Mouse (Mus musculus): ENCODE results near the gene Stox2. TPM values are rescaled to one million over a fixed set of nuclear protein-coding genes. Genes with fewer than 3 reads are reported as not detected.

The Stox2 gene
- polyA plus RNA-seq (2015; fragmentation: Nextera tagmentation; extraction: Ambion mirVana): 7.3 and 8.0 TPM in 2 replicates

DNA sequence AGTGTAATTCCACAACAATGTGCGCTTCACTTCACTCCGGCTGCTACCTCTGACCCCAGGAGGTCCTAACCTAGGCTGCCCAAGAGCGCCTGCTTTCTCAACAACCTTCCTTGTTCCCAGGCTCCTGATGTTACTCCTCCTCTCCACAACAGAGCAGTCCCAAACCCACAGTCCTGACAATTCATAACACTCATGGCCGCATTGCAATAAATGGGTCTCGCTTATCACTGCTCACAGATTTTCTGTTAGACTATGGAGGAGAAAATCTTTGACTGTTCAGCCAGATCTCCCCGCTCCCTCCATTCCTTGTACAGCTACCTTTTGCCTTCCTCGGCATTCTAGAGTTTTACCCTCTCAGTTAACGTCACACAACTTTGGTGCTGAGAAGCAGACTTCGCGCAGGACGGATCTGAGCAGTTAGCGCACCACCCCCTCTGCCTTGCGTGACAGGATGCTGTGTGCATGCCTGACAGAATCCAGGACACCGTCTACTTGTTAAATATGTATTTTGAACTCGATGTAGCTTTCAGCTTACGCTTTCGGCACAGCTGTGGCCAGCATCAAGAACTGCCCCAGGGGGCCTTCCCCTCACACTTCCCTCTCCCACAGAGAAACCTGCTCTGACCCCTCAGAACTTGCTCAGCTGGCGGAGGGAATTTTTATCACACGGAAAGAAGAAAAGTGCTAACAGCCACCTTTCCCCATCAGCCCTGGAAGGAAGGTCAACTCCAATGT lies at the start of gene Stox2:
Stox2 (minus strand) TSS at position 51 of the 735 bp plus-strand sequence.
- no peak within 1 kb of the TSS for H3K27ac ChIP-seq (ENCODE audit: low read length)
- no peak within 1 kb of the TSS for H3K4me2 ChIP-seq (ENCODE audit: low read depth, low read length)
- ATAC-seq (replicated peaks; ENCODE audit: extremely low read depth, insufficient read depth, low FRiP score): no peak
- H3K4me3 ChIP-seq (ENCODE audit: low read length): no peak within 1 kb of the TSS
- H3K9ac ChIP-seq (ENCODE audit: low read length): no peak within 1 kb of the TSS
- 74% methylated on average over 19 of the region's 19 CpGs for WGBS
- H3K9me3 ChIP-seq (replicated peaks; ENCODE audit: control insufficient read depth, low read length): peaks cover under 1% of the 10 kb centered on the region; the same call in 1 of the 2 replicates
- H3K36me3 ChIP-seq (ENCODE audit: control insufficient read depth, insufficient read depth): no peaks in the 10 kb centered on the region
- H3K27me3 ChIP-seq (ENCODE audit: control insufficient read depth, insufficient read depth, low read length): no peaks in the 10 kb centered on the region
- H3K4me1 ChIP-seq (ENCODE audit: control insufficient read depth, insufficient read depth, low read length): no peaks in the 10 kb centered on the region

DNA sequence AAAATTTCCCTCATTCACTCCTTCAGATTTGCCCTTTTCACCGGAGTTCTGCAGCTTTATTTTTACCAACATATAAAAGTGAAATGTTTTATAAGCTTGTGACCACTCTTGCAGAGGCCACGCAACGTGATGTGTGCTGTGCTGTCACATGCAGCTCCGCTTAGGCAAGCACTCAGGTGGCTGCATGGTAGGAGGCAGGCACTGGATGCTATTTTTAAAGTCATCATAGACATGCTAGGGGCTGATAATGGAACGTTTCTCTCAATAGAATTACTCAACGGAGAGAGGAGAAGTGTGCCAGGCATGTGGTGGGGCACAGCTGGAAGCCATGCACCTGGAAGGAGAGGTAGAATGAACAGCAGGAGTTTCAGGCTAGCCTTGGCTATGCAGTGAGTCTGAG lies 49.3 kb upstream of the Stox2 start:
- Histone ChIP-seq H3K36me3 (ENCODE audit: control insufficient read depth, insufficient read depth) (peaks cover 57% of the 10 kb centered on the region), H3K4me3 (ENCODE audit: low read length) (no peak overlapping the region), H3K9me3 (replicated peaks; ENCODE audit: control insufficient read depth, low read length) (no peaks in the 10 kb centered on the region), H3K27ac (ENCODE audit: low read length) (no peak overlapping the region), H3K4me1 (ENCODE audit: control insufficient read depth, insufficient read depth, low read length) (peaks cover 4% of the 10 kb centered on the region), H3K4me2 (ENCODE audit: low read depth, low read length) (no peak overlapping the region), H3K27me3 (ENCODE audit: control insufficient read depth, insufficient read depth, low read length) (no peaks in the 10 kb centered on the region), H3K9ac (ENCODE audit: low read length) (no peak overlapping the region)
- ATAC-seq (replicated peaks; ENCODE audit: extremely low read depth, insufficient read depth, low FRiP score): peak; percentile 73
- 58% methylated on average over 6 of the region's 6 CpGs for WGBS

DNA sequence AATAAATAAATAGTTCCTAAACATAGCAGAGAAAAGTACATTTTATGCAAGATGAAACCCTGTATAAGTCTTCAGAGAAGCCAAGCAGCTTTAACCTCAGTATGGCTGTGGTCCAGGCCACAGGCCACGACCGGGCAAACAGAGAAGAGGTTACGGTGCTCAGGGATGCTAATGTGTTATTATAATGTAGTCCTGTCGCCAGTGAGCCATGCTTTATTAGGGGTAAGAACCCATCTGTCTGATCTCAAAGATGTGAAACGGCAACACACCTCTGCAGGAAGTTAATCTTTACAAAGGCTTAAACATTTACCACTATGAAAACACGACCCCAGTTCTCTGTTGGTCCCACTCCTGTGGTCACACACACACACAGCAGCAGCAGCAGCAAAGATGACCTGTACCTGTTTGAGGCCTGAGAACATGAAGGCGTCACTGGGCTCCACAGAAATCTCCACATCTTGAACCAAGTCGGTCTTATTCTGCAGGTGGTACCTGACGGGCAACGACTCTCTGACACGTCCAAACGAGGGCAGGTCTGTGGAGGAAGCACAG lies 48.5 kb upstream of the Stox2 start:
- H3K9me3 ChIP-seq (replicated peaks; ENCODE audit: control insufficient read depth, low read length): no peaks in the 10 kb centered on the region
- H3K27ac ChIP-seq (ENCODE audit: low read length): no peak overlapping the region
- H3K4me3 ChIP-seq (ENCODE audit: low read length): no peak overlapping the region
- peaks cover 4% of the 10 kb centered on the region for H3K4me1 ChIP-seq (ENCODE audit: control insufficient read depth, insufficient read depth, low read length)
- H3K4me2 ChIP-seq (ENCODE audit: low read depth, low read length): no peak overlapping the region
- H3K9ac ChIP-seq (ENCODE audit: low read length): no peak overlapping the region
- 81% methylated on average over 12 of the region's 12 CpGs for WGBS
- no peaks in the 10 kb centered on the region for H3K27me3 ChIP-seq (ENCODE audit: control insufficient read depth, insufficient read depth, low read length)
- H3K36me3 ChIP-seq (ENCODE audit: control insufficient read depth, insufficient read depth): peaks cover 54% of the 10 kb centered on the region
- ATAC-seq (replicated peaks; ENCODE audit: extremely low read depth, insufficient read depth, low FRiP score): no peak

DNA sequence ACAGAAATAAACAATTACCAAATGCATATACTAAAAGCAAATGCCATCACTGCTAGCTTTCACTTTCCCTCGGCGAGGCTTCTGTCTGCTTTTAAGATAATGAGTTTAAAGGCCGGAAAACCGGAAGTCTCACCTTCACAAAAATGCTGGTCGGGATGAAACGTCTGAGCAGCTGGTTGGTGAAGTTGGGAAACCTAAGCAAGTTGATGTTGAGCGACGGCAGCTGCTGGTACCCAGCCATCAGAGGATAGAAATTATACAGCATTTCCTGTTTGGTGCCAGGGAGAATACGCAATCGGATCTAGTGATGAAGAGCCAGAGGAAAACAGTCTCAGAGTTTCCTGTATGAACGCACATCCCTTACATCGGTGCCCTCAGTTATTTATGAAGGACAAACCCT lies 46.9 kb upstream of the Stox2 start:
- Histone ChIP-seq H3K27me3 (ENCODE audit: control insufficient read depth, insufficient read depth, low read length) (no peaks in the 10 kb centered on the region), H3K4me3 (ENCODE audit: low read length) (no peak overlapping the region), H3K9me3 (replicated peaks; ENCODE audit: control insufficient read depth, low read length) (no peaks in the 10 kb centered on the region), H3K27ac (ENCODE audit: low read length) (no peak overlapping the region), H3K4me1 (ENCODE audit: control insufficient read depth, insufficient read depth, low read length) (peaks cover 4% of the 10 kb centered on the region), H3K4me2 (ENCODE audit: low read depth, low read length) (no peak overlapping the region), H3K9ac (ENCODE audit: low read length) (no peak overlapping the region), H3K36me3 (ENCODE audit: control insufficient read depth, insufficient read depth) (peaks cover 46% of the 10 kb centered on the region)
- no peak for ATAC-seq (replicated peaks; ENCODE audit: extremely low read depth, insufficient read depth, low FRiP score)
- 87% methylated on average over 12 of the region's 12 CpGs for WGBS

DNA sequence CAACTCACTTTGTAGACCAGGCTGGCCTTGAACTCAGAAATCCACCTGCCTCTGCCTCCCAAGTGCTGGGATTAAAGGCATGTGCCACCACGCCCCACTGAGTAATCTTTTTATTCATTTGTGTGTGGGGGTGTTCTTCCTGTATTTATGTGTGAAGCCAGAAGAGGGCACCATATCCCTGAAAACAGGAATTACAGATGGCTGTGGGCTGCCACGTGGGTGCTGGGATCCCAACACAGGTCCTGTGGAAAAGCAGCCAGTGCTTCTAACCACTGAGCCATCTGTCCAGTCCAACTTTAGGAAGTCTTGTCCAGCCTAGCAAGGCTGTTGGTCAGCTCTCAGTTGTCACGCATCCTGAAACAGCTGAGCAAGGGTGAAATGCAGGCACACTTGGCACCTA lies 41.1 kb upstream of the Stox2 start:
- Histone ChIP-seq H3K36me3 (ENCODE audit: control insufficient read depth, insufficient read depth) (peaks cover 21% of the 10 kb centered on the region), H3K4me1 (ENCODE audit: control insufficient read depth, insufficient read depth, low read length) (no peaks in the 10 kb centered on the region), H3K27ac (ENCODE audit: low read length) (no peak overlapping the region), H3K4me3 (ENCODE audit: low read length) (no peak overlapping the region), H3K9me3 (replicated peaks; ENCODE audit: control insufficient read depth, low read length) (peaks cover 7% of the 10 kb centered on the region; the same call in 1 of the 2 replicates), H3K4me2 (ENCODE audit: low read depth, low read length) (no peak overlapping the region), H3K9ac (ENCODE audit: low read length) (no peak overlapping the region), H3K27me3 (ENCODE audit: control insufficient read depth, insufficient read depth, low read length) (no peaks in the 10 kb centered on the region)
- no peak for ATAC-seq (replicated peaks; ENCODE audit: extremely low read depth, insufficient read depth, low FRiP score)
- WGBS: 88% methylated on average over 3 of the region's 3 CpGs

DNA sequence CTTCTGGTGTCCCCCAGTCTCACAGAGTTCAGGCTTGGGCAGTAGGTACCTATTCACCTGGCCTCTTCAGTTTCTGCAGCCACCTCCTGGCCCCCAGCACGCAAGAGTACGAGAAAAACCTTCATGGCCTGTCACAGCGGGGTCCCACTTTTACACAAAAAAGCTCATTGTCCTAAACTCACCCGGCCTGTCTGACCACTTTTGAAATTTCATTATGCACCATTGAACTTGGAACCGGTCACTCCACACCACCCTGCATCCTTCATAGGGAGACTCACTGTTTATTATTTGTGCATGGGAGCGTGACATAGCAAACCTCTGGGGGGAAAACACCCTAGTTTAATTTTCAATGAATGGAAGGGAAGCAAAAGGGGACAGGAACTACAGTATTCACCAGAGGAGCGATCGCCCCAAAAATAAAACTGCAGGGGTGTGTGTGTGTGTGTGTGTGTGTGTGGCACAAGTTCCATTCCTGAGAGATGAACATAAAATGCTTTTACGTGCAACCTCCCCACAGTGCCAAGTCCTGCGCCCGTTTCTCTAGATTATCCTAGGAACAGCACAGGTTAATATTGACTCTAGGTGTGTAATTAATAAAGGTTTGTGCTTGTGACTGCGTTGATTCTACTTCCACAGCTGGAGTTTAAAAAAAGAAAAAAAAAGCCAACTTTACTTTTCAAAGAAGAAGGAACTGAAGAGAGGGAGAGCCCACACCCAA lies 36.4 kb upstream of the Stox2 start:
- Histone ChIP-seq H3K9me3 (replicated peaks; ENCODE audit: control insufficient read depth, low read length) (peaks cover 6% of the 10 kb centered on the region; the same call in 1 of the 2 replicates), H3K27me3 (ENCODE audit: control insufficient read depth, insufficient read depth, low read length) (no peaks in the 10 kb centered on the region), H3K36me3 (ENCODE audit: control insufficient read depth, insufficient read depth) (peaks cover 4% of the 10 kb centered on the region; the same call in 1 of the 2 replicates), H3K4me1 (ENCODE audit: control insufficient read depth, insufficient read depth, low read length) (no peaks in the 10 kb centered on the region), H3K4me3 (ENCODE audit: low read length) (no peak overlapping the region), H3K9ac (ENCODE audit: low read length) (no peak overlapping the region), H3K27ac (ENCODE audit: low read length) (no peak overlapping the region), H3K4me2 (ENCODE audit: low read depth, low read length) (no peak overlapping the region)
- no peak for ATAC-seq (replicated peaks; ENCODE audit: extremely low read depth, insufficient read depth, low FRiP score)
- WGBS: 77% methylated on average over 12 of the region's 12 CpGs

DNA sequence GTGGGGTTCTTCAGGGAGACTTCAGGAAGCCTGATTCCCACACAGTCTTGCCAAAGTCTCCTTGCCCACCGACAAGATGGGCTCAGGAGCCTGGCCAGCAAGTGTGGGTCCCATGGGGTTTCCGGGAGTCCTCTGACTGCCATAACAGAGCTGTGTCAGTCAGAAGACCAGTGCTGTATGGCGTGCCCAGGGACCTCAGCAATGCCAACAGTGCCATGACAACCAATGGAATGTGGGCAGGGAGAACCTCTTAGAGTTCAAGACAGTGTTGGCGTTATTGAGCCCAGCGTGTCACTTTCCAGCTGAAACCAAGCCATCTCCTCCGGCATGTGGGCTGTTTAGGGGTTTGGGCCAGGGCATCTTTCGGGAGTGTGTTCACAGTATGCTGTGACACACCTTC lies 33.9 kb upstream of the Stox2 start:
- no peak for ATAC-seq (replicated peaks; ENCODE audit: extremely low read depth, insufficient read depth, low FRiP score)

DNA sequence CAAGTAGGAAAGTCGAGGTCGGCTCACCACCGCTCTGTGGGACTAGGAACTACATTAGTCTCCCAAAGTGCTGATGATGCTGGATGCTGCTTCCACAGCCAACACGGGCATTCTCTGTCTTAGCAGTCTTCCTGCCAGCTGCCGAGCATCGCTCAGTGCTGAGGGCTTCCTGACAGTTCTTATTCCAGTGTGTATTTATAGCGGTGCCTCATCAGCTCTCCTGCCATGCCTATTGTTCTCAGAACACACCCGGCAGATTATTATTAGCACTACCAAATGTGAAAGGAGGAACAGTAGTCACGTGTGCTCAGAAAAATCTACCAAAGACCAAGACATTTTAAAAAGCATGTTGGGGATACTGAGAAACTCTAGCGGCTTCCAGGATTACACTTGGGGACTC lies 15.5 kb upstream of the Stox2 start:
- Histone ChIP-seq H3K27ac (ENCODE audit: low read length) (peak overlapping the region; percentile 77), H3K4me3 (ENCODE audit: low read length) (no peak overlapping the region), H3K27me3 (ENCODE audit: control insufficient read depth, insufficient read depth, low read length) (no peaks in the 10 kb centered on the region), H3K4me1 (ENCODE audit: control insufficient read depth, insufficient read depth, low read length) (peaks cover 8% of the 10 kb centered on the region), H3K4me2 (ENCODE audit: low read depth, low read length) (peak overlapping the region; percentile 39), H3K9me3 (replicated peaks; ENCODE audit: control insufficient read depth, low read length) (peaks cover 5% of the 10 kb centered on the region), H3K9ac (ENCODE audit: low read length) (0 out of 2 replicates have a peak overlapping the region, but pooled peaks have one; percentile 12), H3K36me3 (ENCODE audit: control insufficient read depth, insufficient read depth) (no peaks in the 10 kb centered on the region)
- WGBS: 45% methylated on average over 10 of the region's 10 CpGs
- peak; percentile 85 for ATAC-seq (replicated peaks; ENCODE audit: extremely low read depth, insufficient read depth, low FRiP score)

More for the DNA sequence above, 33.9 kb upstream of the Stox2 start:
- Histone ChIP-seq H3K9me3 (replicated peaks; ENCODE audit: control insufficient read depth, low read length) (peaks cover 3% of the 10 kb centered on the region; the same call in 1 of the 2 replicates), H3K36me3 (ENCODE audit: control insufficient read depth, insufficient read depth) (no peaks in the 10 kb centered on the region), H3K4me2 (ENCODE audit: low read depth, low read length) (no peak overlapping the region), H3K9ac (ENCODE audit: low read length) (no peak overlapping the region), H3K27ac (ENCODE audit: low read length) (no peak overlapping the region), H3K4me3 (ENCODE audit: low read length) (no peak overlapping the region), H3K4me1 (ENCODE audit: control insufficient read depth, insufficient read depth, low read length) (no peaks in the 10 kb centered on the region), H3K27me3 (ENCODE audit: control insufficient read depth, insufficient read depth, low read length) (no peaks in the 10 kb centered on the region)
- WGBS: 89% methylated on average over 7 of the region's 7 CpGs
